Comparison of ENCODE assay signal across 7 mouse cellular contexts in the genomic region with DNA sequence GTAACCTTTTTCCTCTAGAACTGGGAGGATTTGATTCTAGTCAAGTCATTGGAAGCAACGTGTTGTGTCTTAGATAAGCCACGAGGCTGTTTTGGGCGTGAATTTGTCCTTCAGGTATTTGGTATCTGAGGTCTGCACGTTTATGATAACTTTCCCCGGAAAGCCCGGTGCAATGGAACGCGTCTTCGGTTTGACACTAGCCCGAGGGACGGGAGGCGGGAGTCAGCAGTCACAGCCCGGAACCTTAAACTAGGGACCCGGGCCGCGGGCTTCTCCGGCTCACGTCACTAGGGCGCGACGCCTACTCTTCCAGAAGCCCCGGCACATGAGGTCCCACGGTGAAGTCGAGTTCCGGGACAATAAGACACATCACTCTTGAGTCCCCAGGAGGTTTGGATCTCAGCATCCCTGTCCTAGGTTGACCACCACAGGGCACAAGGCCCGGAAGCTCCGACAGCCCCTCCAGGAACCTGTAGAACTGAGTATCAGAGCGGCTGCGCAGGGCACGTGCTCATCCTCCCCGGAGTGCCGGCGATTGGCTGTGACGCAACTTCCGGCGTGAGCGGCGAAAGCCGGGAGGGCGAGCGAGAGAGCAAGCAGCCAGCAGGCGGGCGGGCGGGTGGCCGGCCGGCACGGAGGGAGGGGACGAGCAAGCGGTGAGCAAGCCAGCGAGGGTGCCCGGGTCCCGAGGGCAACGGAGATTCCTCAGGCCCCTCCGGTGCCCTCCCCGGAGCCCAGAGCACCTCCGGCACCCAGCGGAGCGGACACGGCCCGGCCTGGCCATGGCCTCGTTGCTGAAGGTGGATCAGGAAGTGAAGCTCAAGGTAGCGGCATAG. TPM values are rescaled to one million over a fixed set of nuclear protein-coding genes. Genes with fewer than 3 reads are reported as not detected.
DNase-seq lines count a peak whose midpoint lies in the region; ATAC-seq lines count a peak whose summit lies in the region.

A gene (plus strand): TSS at position 549 of the 836 bp plus-strand sequence.

- H3K4me2 ChIP-seq in intestine, embryonic 16.5 days (ENCODE audit: low read depth, low read length) = peak within 1 kb of the TSS; percentile 81
- H3K4me2 ChIP-seq in midbrain, embryonic 11.5 days = peak within 1 kb of the TSS; percentile 72

- intact Hi-C loops in left cerebral cortex, postnatal 36 days (cut with DNase I) = no loop called here

- H3K36me3 ChIP-seq in intestine, embryonic 16.5 days (ENCODE audit: control insufficient read depth, insufficient read depth, low read length) = peaks cover 13% of the 10 kb centered on the region
- H3K36me3 ChIP-seq in midbrain, embryonic 11.5 days (ENCODE audit: control insufficient read depth, insufficient read depth, low read length) = peaks cover 9% of the 10 kb centered on the region

- H3K9ac ChIP-seq in intestine, embryonic 16.5 days (ENCODE audit: low read depth, low read length) = peak within 1 kb of the TSS; percentile 92
- H3K9ac ChIP-seq in midbrain, embryonic 11.5 days (ENCODE audit: low read length) = peak within 1 kb of the TSS; percentile 91

- peak within 1 kb of the TSS; percentile 77 for H3K27ac ChIP-seq in intestine, embryonic 16.5 days (ENCODE audit: low read length)
- H3K27ac ChIP-seq in midbrain, embryonic 11.5 days (ENCODE audit: low read depth, low read length) = peak within 1 kb of the TSS; percentile 55

- H3K27me3 ChIP-seq in intestine, embryonic 16.5 days (replicated peaks; ENCODE audit: control insufficient read depth, insufficient read depth, low read length) = no peaks in the 10 kb centered on the region
- H3K27me3 ChIP-seq in midbrain, embryonic 11.5 days (ENCODE audit: control insufficient read depth, insufficient read depth, low read length) = no peaks in the 10 kb centered on the region

- H3K4me3 ChIP-seq in intestine, embryonic 16.5 days (ENCODE audit: low read length) = peak within 1 kb of the TSS; percentile 88
- peak within 1 kb of the TSS; percentile 88 for H3K4me3 ChIP-seq in midbrain, embryonic 11.5 days (ENCODE audit: low read depth, low read length)

- ATAC-seq in intestine, embryonic 16.5 days = peak; percentile 94
- ATAC-seq in midbrain, embryonic 11.5 days (ENCODE audit: low FRiP score) = peak; percentile 92

- no peaks in the 10 kb centered on the region for H3K9me3 ChIP-seq in intestine, embryonic 16.5 days (ENCODE audit: control insufficient read depth, low read length)
- H3K9me3 ChIP-seq in midbrain, embryonic 11.5 days (ENCODE audit: control insufficient read depth, low read length) = no peaks in the 10 kb centered on the region

- H3K4me1 ChIP-seq in intestine, embryonic 16.5 days (ENCODE audit: control insufficient read depth, insufficient read depth, low read length) = peaks cover 3% of the 10 kb centered on the region; the same call in 1 of the 2 replicates
- H3K4me1 ChIP-seq in midbrain, embryonic 11.5 days (ENCODE audit: control insufficient read depth, insufficient read depth, low read length) = peaks cover 10% of the 10 kb centered on the region

- under 1% methylated on average over 57 of the region's 62 CpGs for WGBS in intestine, embryonic 16.5 days
- under 1% methylated on average over 62 of the region's 62 CpGs for WGBS in midbrain, embryonic 11.5 days

- peak; percentile 96 for DNase-seq in adrenal gland, adult 2 months
- DNase-seq in embryo, embryonic 11.5 days (ENCODE audit: low read depth, low spot score) = peak; percentile 87
- DNase-seq in gastrocnemius, postnatal 4 days (ENCODE audit: low spot score in 2 of 2) = peak; percentile 84 to 93
- DNase-seq in left cerebral cortex, postnatal 36 days (ENCODE audit: low spot score in 2 of 2) = peak; percentile 95 to 96
- peak; percentile 99 for DNase-seq in midbrain, embryonic 11.5 days (ENCODE audit: low spot score, missing footprints)
- peak; percentile 85 for DNase-seq in skeletal muscle tissue, adult 2 months (ENCODE audit: low read depth, low spot score)

RNA-seq across cellular contexts. Expression of the gene that starts here (rescaled TPM):
- total RNA-seq in adrenal gland, adult 2 months (2021) = 100 to 1,000 TPM; 129 to 161 TPM
- polyA plus RNA-seq in adrenal gland, adult 2 months (2012; rRNA removed) = 31.7 and 45.2 TPM in 2 replicates
- total RNA-seq in gastrocnemius, postnatal 4 days (2021) = 10 to 100 TPM; 62.6 to 84.7 TPM
- 119 and 125 TPM in 2 replicates for polyA plus RNA-seq in intestine, embryonic 16.5 days (2015; fragmentation: Nextera tagmentation; extraction: Ambion mirVana)
- total RNA-seq in left cerebral cortex, postnatal 36 days (2021) = 100 to 1,000 TPM; 114 to 133 TPM
- 146 and 154 TPM in 2 replicates for polyA plus RNA-seq in midbrain, embryonic 11.5 days (2014; fragmentation: Nextera tagmentation; extraction: Ambion mirVana)

Comparison
In these comparisons a context has a peak if more than half of its experiments do, and no peak if none do; other contexts are left out.
1. Peak in every context shown above with its lines: DNase-seq, ATAC-seq, H3K4me3 ChIP-seq and H3K27ac ChIP-seq.